Mouse (Mus musculus): Measurements from ENCODE around the gene Pnkd. TPM values are rescaled to one million over a fixed set of nuclear protein-coding genes. Genes with fewer than 3 reads are reported as not detected.

The Pnkd gene
- total RNA-seq, 1 experiment from 2014 or later, result 29.0 TPM

DNA sequence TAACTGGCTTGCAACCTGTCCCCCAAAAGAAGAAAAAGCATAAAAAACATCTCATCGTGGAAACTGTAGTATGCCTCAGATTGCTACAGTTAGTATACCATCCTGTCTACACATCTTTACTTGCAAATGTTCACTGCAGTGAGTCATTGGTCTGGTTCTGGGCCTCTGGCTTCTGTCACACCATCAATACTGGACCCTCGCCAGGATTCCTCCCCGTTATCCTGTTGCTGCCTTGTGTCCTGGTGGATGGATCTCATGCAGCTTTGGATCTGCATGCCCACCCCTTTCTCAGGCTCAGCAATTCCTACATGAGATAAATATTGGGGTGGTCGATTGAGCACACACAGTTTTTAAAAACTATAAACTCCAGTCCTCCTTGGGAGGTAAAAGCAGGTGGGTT, 13.1 kb upstream of the Pnkd start:
- ATAC-seq (replicated peaks in 1 of 2; ENCODE audit: insufficient read depth in 1 of 2, low FRiP score in 2 of 2, low TSS enrichment in 1 of 2, low read depth in 1 of 2, poor library complexity in 2 of 2, severe bottlenecking in 2 of 2), result no peak

DNA sequence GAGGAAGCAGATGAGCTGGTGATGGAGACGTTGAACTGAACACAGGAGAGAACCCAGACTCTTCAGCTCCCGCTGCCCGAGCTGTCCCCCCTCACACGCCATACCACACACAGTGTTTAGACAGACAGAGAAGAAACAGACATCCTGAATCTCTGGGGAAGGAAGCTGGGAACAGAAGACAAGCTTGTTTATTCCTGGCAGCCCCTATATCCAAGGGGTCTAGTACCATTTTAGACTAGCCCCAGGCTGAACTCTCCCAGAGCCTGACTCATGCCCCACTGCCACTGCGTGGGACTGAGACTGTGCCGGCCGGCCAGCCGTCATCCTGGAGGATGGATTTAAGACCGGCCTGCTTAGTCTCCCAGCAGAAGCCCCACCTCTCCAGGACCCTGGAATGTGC, 9.7 kb upstream of the Pnkd start:
- ATAC-seq (replicated peaks in 1 of 2; ENCODE audit: insufficient read depth in 1 of 2, low FRiP score in 2 of 2, low TSS enrichment in 1 of 2, low read depth in 1 of 2, poor library complexity in 2 of 2, severe bottlenecking in 2 of 2), result no peak

DNA sequence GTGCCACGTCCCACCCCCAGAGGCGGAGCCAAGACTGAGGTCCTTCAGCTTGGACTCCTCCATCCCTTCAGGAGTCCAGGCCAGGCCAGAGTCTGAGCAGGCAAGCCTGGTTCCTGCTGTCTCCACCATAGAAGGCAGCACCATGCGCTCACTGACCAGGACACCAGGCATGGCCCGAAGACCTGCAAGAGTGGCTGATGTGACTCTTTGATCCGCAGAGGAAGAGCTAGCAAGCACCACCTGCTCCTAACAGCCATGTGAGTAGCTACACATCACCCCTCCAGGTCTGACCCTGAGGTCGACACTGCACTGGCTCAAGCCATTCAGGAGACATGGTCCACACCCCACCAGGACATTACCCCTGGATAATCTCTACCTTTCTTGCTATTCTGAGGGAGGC, 7.7 kb upstream of the Pnkd start:
- no peak for ATAC-seq (replicated peaks in 1 of 2; ENCODE audit: insufficient read depth in 1 of 2, low FRiP score in 2 of 2, low TSS enrichment in 1 of 2, low read depth in 1 of 2, poor library complexity in 2 of 2, severe bottlenecking in 2 of 2)

DNA sequence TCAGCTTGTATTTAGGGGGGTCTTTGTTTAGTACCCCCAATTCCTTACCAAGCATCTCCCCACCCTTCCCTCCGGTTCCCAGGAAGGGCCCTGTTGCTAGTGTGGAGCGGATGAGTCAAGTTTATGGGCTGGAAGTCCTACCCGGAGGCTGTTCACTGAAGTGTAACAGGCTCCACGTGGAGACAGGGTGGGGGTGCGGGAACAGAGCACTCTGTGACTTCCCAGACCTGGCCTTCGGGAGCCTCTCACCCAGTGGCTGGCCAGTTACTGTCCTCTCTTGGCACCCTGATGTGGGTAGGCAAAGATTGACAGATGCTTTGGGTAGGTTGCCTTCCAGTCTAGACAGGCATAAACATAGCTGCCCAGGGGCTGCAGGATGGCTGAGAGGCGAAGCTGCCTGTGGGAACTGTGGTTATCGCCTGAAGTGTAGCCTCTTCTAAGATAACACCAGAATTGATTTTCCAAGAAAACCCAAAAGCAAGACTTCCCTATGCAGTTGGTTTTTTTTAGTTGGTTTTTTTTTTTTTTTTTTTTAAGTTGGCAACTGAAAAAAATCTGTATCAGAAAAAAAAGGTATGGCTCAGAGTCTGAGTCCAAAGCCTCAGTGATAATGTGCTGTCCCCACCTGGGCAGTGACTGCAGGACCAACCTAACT, 6.7 kb upstream of the Pnkd start:
- ATAC-seq (replicated peaks in 1 of 2; ENCODE audit: insufficient read depth in 1 of 2, low FRiP score in 2 of 2, low TSS enrichment in 1 of 2, low read depth in 1 of 2, poor library complexity in 2 of 2, severe bottlenecking in 2 of 2), result no peak

DNA sequence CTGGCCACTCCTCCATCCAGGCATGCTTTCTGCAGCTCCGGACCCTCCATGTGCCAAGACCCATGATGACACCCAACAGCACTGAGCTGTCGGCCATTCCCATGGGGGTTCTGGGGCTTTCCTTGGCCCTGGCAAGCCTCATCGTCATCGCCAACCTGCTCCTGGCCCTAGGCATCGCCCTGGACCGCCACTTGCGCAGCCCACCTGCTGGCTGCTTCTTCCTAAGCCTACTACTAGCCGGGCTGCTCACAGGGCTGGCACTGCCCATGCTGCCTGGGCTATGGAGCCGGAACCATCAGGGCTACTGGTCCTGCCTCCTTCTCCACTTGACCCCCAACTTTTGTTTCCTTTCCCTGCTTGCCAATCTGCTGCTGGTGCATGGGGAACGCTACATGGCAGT, 6.2 kb upstream of the Pnkd start, which contains the start of gene Gpbar1:
Gene Gpbar1, plus strand, starts transcription at position 13 of the 400 bp plus-strand sequence.
- ATAC-seq (replicated peaks in 1 of 2; ENCODE audit: insufficient read depth in 1 of 2, low FRiP score in 2 of 2, low TSS enrichment in 1 of 2, low read depth in 1 of 2, poor library complexity in 2 of 2, severe bottlenecking in 2 of 2), result no peak

DNA sequence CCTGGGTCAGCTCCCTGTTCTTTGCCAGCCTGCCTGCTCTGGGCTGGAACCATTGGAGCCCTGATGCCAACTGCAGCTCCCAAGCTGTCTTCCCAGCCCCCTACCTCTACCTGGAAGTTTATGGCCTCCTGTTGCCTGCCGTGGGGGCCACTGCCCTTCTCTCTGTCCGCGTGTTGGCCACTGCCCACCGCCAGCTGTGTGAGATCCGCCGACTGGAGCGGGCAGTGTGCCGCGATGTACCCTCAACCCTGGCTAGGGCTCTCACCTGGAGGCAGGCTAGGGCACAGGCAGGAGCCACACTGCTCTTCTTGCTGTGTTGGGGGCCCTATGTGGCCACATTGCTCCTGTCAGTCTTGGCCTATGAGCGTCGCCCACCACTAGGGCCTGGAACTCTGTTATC, 5.7 kb upstream of the Pnkd start:
- no peak for ATAC-seq (replicated peaks in 1 of 2; ENCODE audit: insufficient read depth in 1 of 2, low FRiP score in 2 of 2, low TSS enrichment in 1 of 2, low read depth in 1 of 2, poor library complexity in 2 of 2, severe bottlenecking in 2 of 2)

DNA sequence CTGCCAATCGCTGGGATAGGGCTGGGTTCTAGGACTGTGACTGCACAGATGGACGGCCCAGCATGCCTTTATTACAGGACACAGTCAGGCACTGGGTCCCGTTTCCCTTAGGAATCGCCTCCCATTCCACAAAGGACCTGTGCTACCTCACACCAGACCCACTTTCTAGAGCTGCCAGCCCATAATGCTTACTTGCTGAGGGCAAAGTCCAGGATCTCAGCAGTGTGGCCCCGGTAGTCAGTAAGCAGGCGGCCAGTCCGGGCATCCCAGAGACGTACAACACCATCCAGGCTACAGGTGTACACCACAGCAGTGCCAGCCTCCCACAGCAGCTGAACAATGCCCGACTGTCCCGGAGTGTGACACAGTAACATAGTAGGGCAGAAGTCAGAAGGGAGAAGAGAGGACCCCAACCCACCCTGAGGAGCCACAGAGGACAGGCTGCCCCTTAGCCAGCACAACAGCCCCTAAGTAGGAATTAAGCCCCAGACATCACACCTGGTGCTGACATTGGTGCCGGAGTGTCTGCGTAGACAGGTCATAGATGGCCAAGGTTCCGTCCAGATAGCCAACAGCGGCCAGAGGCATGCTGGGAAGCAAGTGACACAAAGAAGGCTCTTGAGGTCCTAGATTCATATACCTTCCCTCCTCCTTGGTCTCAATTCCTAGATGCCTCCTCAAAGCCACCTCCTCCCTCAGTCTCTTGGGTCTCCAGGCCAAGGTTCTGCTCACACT, 4.0 kb upstream of the Pnkd start:
- no peak for ATAC-seq (replicated peaks in 1 of 2; ENCODE audit: insufficient read depth in 1 of 2, low FRiP score in 2 of 2, low TSS enrichment in 1 of 2, low read depth in 1 of 2, poor library complexity in 2 of 2, severe bottlenecking in 2 of 2)

DNA sequence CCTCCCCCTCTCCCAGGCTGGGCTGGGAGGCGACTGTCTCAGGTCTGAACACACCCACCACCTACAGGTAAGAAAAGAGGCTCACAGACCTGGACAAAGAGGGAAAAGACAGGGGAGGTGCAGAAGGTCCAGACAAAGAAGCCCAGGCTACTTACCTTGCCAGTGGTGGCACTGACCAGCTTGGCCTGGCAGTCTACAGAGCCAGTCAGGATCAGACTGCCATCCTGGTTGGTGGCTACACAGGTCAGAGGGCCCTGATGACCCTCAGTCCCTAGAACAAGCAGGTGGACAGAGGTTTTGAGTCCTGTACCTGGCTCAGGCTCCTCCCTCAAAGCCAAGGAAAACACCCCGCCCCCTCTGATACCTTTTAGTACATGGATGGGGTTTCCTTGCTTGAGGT, 3.4 kb upstream of the Pnkd start:
- no peak for ATAC-seq (replicated peaks in 1 of 2; ENCODE audit: insufficient read depth in 1 of 2, low FRiP score in 2 of 2, low TSS enrichment in 1 of 2, low read depth in 1 of 2, poor library complexity in 2 of 2, severe bottlenecking in 2 of 2)

DNA sequence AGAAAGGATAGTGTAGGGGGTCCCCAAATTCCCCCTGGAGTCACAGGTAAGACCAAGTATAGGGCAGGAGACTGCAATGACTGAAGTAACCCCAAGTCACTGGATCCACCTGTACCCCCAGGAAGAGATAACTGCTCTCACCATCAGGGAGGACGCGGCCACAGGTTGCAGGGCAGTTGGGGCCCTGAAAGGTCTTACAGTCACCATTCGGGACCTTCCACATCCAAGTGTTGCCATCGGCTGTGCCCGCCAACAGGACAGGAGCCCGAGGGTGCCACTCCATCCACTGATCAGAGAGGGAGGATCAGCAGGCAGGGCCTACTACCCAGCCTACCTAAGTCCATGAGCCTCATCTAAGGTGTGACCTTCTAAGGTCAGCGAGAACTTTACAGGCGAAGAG, 2.8 kb upstream of the Pnkd start:
- ATAC-seq (replicated peaks in 1 of 2; ENCODE audit: insufficient read depth in 1 of 2, low FRiP score in 2 of 2, low TSS enrichment in 1 of 2, low read depth in 1 of 2, poor library complexity in 2 of 2, severe bottlenecking in 2 of 2), result no peak

DNA sequence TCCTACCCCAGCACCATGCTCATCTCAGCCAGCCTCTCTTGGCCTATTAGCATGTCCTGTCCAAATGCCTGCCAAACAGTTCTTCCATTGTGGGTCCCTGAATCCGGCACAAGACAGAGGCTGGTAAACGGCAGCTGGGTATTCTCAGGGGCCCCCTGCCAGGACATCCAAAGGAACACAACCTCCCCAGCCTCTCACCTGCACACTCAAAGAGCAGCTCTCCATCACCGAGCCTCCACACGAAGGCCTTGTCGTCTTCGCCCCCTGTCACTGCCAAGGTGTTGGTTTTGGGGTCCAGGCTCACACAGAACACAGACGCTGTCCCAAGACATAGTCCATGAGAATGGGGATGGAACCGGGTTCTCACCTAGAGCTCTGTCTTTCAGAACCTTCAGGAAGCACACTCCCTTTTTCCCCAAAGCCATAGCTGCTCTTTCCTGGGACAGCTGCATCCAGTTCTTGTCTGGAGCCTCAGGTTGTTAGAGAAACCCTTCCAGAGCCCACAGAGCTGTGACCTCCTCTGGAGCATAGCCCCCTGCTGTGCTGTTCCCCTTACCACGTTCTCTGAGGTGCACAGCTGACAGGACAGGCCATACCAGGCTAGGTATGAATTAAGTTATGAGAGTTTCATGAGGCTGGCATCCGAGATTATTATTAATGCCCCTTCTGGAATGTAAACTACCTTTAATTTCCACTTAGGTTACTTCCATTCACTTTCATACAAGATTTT, 1.7 kb upstream of the Pnkd start:
- ATAC-seq (replicated peaks in 1 of 2; ENCODE audit: insufficient read depth in 1 of 2, low FRiP score in 2 of 2, low TSS enrichment in 1 of 2, low read depth in 1 of 2, poor library complexity in 2 of 2, severe bottlenecking in 2 of 2), result no peak

DNA sequence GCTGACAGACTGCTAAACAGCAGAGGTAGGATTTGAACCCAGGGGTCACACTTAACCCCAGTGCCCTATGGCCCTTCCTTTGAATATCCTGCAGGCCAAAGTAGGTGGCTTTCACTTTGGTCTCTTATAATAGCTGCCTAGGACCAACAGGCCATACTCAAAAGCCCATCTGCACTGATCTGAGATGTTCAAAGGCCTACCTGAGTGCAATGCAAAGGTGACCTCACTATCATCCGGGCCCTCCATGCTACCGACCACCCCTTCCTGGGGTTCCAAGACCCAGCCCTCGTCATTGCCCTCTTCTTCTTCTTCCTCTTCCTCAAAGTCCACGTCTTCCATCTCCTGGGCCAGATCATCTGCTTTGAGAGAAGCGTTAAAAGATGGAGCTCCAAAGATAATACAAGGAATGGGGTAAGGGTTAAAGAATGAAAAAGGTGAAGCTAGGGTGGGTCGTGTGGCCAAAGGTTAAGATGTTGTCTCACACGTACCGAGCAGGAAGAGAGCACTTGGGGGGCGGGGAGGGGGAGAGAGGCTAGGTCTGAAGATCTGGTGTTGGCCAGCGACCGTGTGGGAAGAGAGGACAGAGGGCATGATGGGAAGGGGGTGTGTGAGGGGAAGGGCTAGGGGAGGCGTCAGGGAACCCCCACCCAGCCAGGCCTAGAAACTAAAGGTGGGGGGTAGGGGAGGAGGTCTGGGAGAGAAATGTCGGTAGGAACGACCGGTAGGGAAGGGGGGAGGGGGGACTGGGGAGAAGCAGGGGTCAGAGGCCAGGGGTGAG, 855 bp upstream of the Pnkd start:
- ATAC-seq (replicated peaks in 1 of 2; ENCODE audit: insufficient read depth in 1 of 2, low FRiP score in 2 of 2, low TSS enrichment in 1 of 2, low read depth in 1 of 2, poor library complexity in 2 of 2, severe bottlenecking in 2 of 2), result peak in 1 of 2 experiments; percentile 11; a peak in 2 of 4 replicates

DNA sequence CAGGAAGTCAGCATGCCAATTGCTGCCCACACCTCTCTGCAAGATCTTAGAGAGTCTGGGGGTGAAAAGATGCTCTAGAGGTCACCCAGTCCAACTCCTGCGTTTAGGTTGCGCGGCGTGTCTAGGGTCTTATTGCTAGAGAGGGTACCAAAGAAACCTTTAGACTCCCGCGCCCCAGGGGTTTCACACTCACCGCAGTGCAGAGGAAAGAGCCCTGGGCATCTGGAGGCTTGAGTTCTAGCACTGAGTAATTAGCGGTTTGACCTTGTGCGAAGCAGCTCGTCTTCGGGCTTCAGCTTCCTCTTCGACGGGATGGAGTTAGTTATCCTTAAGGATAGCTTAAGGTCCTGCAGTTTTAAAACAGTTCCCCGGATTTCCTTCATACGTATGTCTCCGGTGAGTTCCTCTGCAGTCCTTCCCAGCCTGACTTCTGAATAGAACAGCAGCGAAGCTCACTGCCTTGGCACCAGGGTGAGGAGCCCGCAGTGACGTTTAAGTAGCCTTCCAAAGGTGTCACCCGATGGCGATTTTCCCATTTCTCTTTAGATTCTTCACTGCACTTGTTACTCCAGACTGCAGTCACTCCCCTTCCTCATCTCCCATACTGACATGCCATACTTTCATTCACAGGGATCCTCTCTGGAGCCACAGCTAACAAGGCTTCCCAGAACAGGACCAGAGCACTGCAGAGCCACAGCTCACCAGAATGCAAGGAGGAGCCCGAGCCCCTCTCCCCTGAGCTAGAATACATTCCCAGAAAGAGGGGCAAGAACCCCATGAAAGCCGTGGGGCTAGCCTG, 681 bp downstream of the Pnkd start:
- ATAC-seq (replicated peaks in 1 of 2; ENCODE audit: insufficient read depth in 1 of 2, low FRiP score in 2 of 2, low TSS enrichment in 1 of 2, low read depth in 1 of 2, poor library complexity in 2 of 2, severe bottlenecking in 2 of 2), result no peak

DNA sequence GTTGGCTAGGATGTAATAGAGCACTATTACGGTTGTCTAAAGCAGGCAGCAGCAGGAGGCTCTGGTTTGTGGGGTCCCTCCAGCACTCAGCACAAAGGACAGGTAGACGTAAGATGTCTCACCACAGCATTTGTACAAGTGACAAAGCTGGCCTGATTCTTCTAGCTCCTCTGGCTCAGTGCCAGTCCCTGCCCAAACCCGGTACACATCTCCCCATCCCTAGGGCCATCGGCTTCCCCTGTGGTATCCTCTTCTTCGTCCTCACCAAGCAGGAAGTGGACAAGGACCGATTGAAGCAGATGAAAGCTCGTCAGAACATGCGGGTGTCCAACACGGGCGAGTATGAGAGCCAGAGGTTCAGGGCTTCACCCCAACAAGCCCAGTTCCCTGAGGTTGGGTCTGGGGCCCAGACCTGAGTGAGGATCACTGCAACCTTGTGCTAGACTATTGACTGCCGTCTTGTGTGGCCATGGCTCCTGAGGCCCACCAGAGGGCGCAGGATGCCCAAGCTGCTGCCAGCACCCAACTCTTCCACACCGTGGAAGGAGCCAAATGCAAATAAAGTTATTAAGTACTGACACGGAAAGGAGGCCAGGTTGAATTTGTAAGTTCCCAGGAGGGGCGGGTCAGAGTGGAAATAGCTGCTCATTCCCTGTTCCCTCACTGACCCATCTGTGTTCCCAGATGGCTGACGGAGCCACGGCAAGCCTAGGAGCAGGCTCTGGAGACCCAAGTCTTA, 2.3 kb downstream of the Pnkd start:
- peak in 1 of 2 experiments; percentile 26; a peak in 1 of 4 replicates for ATAC-seq (replicated peaks in 1 of 2; ENCODE audit: insufficient read depth in 1 of 2, low FRiP score in 2 of 2, low TSS enrichment in 1 of 2, low read depth in 1 of 2, poor library complexity in 2 of 2, severe bottlenecking in 2 of 2)

DNA sequence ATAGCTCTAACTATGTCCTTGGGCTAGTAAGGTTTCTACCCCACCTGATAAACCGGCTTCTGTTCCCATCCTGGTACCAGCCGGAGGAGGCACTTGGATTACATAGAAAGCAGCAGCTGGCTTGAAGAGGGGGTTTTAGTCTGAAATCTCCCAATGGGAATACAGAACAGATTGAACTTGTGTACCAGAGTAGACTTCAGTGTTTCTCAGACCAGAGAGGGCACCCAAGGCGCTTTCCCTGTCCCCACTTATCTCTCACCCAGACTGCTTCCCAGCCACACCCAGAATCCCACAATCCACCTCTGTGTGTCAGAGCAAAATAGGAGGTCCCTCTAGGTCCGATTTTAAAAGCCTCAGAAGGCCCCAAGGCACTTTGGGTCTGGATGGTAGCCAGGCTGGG, 3.6 kb downstream of the Pnkd start:
- ATAC-seq (replicated peaks in 1 of 2; ENCODE audit: insufficient read depth in 1 of 2, low FRiP score in 2 of 2, low TSS enrichment in 1 of 2, low read depth in 1 of 2, poor library complexity in 2 of 2, severe bottlenecking in 2 of 2), result no peak

DNA sequence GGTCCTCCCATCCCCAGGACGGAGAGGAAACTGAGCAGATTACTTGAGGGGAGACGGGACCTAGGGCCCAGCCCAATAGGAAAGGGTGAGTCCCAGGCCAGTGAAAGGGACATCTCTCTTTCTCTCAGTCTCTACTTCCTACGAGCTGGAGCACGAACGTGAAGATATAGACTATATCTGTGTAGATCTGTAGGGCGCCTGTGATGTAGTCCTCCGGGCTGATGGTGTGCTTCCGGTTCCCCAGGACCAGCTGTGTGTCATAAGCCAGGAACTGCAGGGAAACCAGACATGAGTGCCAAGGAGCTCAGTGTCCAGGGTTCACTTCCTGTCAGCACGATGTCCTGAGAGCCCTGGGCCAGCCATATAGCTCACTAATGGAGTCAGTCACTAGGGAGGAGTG, 4.5 kb downstream of the Pnkd start:
- no peak for ATAC-seq (replicated peaks in 1 of 2; ENCODE audit: insufficient read depth in 1 of 2, low FRiP score in 2 of 2, low TSS enrichment in 1 of 2, low read depth in 1 of 2, poor library complexity in 2 of 2, severe bottlenecking in 2 of 2)

DNA sequence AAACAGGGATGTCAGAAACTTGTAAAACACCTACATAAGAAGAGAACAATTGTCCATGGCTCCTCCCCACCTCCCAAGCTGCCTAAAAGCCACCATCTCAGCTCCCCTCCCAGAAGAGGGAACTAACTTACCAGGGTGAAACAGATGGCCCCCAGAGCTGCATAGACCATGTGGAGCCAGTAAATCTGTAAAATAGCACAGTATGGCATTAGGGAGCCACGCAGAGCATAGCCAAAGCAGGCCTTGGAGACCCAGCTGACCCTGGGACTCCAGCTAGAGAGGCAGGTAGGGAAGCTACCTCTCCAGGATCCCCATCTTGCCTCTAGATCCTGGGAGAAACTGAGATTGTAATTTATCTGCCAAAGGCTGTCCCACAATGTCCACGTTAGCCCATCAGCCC, 5.0 kb downstream of the Pnkd start:
- ATAC-seq (replicated peaks in 1 of 2; ENCODE audit: insufficient read depth in 1 of 2, low FRiP score in 2 of 2, low TSS enrichment in 1 of 2, low read depth in 1 of 2, poor library complexity in 2 of 2, severe bottlenecking in 2 of 2), result no peak
